Mouse (Mus musculus): ENCODE measurements around the gene Kiss1.

GRCm38 (mm10) chr1:133276983-133277382 lies 44.7 kb upstream of the Kiss1 start:
- TF ChIP-seq POLR2A (IDR thresholded peaks at IDR 0.05; ENCODE audit: borderline replicate concordance, low read depth, low read length) (no peak), CTCF (IDR thresholded peaks at IDR 0.05; ENCODE audit: low read depth, low read length) (no peak)

Measured in bone marrow macrophage, adult 2 months (primary cell).